Mouse (Mus musculus) myocyte (in vitro differentiated cells): ENCODE measurements at regions not wholly inside any gene's neighbourhood (a gene's known extent, or its start where the extent isn't known, plus 50 kb on each side); places are given as distances from the start of the nearest gene placed in this dataset.

Experiments used
- H3K27me3 ChIP-seq: one replicate; pipeline ENCODE4 v1.6.1; 2011; ENCODE audit not compliant: control insufficient read depth, insufficient read depth, insufficient read length
- H3K36me3 ChIP-seq: one replicate; pipeline ENCODE4 v1.6.1; 2011; ENCODE audit not compliant: control insufficient read depth, insufficient read depth
- H3K4me2 ChIP-seq: one replicate; pipeline ENCODE4 v1.6.1; 2011; ENCODE audit warnings: low read depth, control low read depth
- H3K4me3 ChIP-seq: one replicate; pipeline ENCODE4 v1.5.1; 2011; ENCODE audit warnings: mild to moderate bottlenecking, control low read depth, moderate library complexity
- H3K79me2 ChIP-seq: one replicate; pipeline ENCODE4 v1.6.1; 2011; ENCODE audit not compliant: control insufficient read depth, insufficient read depth
- H3ac ChIP-seq: one replicate; pipeline ENCODE4 v1.6.1; 2011; ENCODE audit not compliant: control insufficient read depth, insufficient read length
- CEBPB ChIP-seq: IDR thresholded peaks from 2 replicates; pipeline ENCODE4 v1.6.1; 2011; ENCODE audit warnings: mild to moderate bottlenecking, moderate library complexity; ENCODE audit not compliant: poor library complexity, insufficient read depth, severe bottlenecking
- E2F4 ChIP-seq: IDR thresholded peaks from one replicate; pipeline ENCODE4 v1.6.1; 2011; ENCODE audit warnings: mild to moderate bottlenecking, control low read depth, moderate library complexity; ENCODE audit not compliant: insufficient read depth
- MAX ChIP-seq: IDR thresholded peaks from one replicate; pipeline ENCODE4 v1.6.1; 2011; ENCODE audit warnings: low read depth, mild to moderate bottlenecking, control low read depth
- MYOD1 ChIP-seq, 3 experiments: IDR thresholded peaks; one replicate each; pipeline ENCODE4 v1.6.1; 2011; ENCODE audit warnings: control low read depth in 2 of 3, low read depth in 2 of 3, mild to moderate bottlenecking in 2 of 3, moderate library complexity in 1 of 3; ENCODE audit not compliant: insufficient read length in 2 of 3, control insufficient read depth in 1 of 3
- MYOG ChIP-seq, 3 experiments: IDR thresholded peaks; one replicate each; pipeline ENCODE4 v1.6.1; 2011; ENCODE audit warnings: control low read depth in 2 of 3, low read depth in 2 of 3, mild to moderate bottlenecking in 2 of 3; ENCODE audit not compliant: insufficient read length in 2 of 3, control insufficient read depth in 1 of 3, insufficient read depth in 1 of 3
- POLR2A ChIP-seq: IDR thresholded peaks from one replicate; pipeline ENCODE4 v1.6.1; 2011; ENCODE audit warnings: low read depth, mild to moderate bottlenecking, control low read depth, moderate library complexity; ENCODE audit not compliant: insufficient read length
- POLR2AphosphoS2 ChIP-seq: IDR thresholded peaks from one replicate; pipeline ENCODE4 v1.6.1; 2011; ENCODE audit warnings: low read depth, control low read depth; ENCODE audit not compliant: insufficient read length
- REST ChIP-seq: IDR thresholded peaks from one replicate; pipeline ENCODE4 v1.6.1; 2011; ENCODE audit warnings: mild to moderate bottlenecking, control low read depth, moderate library complexity; ENCODE audit not compliant: insufficient read depth, insufficient read length
- SRF ChIP-seq: IDR thresholded peaks from one replicate; pipeline ENCODE4 v1.6.1; 2011; ENCODE audit warnings: low read depth; ENCODE audit not compliant: control insufficient read depth, insufficient read length
- TCF12 ChIP-seq: IDR thresholded peaks from one replicate; pipeline ENCODE4 v1.6.1; 2011; ENCODE audit warnings: mild to moderate bottlenecking, control low read depth; ENCODE audit not compliant: poor library complexity, insufficient read depth, severe bottlenecking
- TCF3 ChIP-seq: IDR thresholded peaks from one replicate; pipeline ENCODE4 v1.6.1; 2011; ENCODE audit warnings: low read depth, control low read depth; ENCODE audit not compliant: insufficient read length
- USF1 ChIP-seq: IDR thresholded peaks from one replicate; pipeline ENCODE4 v1.6.1; 2011; ENCODE audit warnings: low read depth, mild to moderate bottlenecking, control low read depth, moderate library complexity

DNA sequence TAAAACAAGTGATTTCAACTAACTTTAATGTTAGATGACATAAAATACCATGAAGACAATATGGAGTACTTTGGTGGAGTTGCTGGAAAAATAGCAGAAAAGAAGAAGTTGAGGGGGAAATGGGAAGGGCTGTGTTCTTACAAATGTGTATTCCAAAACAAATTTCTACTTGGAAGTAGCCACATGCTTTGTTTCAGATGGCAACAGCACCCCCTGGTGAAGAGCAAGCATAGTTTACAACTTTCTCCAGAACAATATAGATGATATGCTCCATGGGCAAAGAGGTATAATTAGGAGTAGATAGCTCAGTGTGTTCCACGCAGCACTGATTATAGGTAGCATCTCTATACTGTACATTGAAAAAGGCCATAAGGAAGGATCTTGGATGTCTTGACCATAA lies 302.6 kb upstream of the Hsf2 start:
- TF ChIP-seq MAX (no peak), TCF3 (no peak), CEBPB (no peak), SRF (no peak), MYOD1 (IDR thresholded peaks at IDR 0.05; ENCODE audit: control insufficient read depth in 1 of 3, insufficient read length in 2 of 3, low read depth in 2 of 3) (no peak), REST (no peak), USF1 (no peak), POLR2AphosphoS2 (no peak), E2F4 (no peak), TCF12 (no peak), MYOG (IDR thresholded peaks at IDR 0.05; ENCODE audit: control insufficient read depth in 1 of 3, insufficient read depth in 1 of 3, insufficient read length in 2 of 3, low read depth in 2 of 3) (no peak), POLR2A (no peak)
- H3K4me2 ChIP-seq: no peak overlapping the region
- H3K79me2 ChIP-seq: no peaks in the 10 kb centered on the region
- H3ac ChIP-seq: no peak overlapping the region
- no peak overlapping the region for H3K4me3 ChIP-seq
- no peaks in the 10 kb centered on the region for H3K27me3 ChIP-seq
- no peaks in the 10 kb centered on the region for H3K36me3 ChIP-seq

GRCm38 (mm10) chr10:57210701-57211100 lies 275.5 kb upstream of the Hsf2 start:
- TF ChIP-seq REST (no peak), MAX (no peak), USF1 (no peak), MYOD1 (IDR thresholded peaks at IDR 0.05; ENCODE audit: control insufficient read depth in 1 of 3, insufficient read length in 2 of 3, low read depth in 2 of 3) (no peak), TCF3 (no peak), SRF (no peak), MYOG (IDR thresholded peaks at IDR 0.05; ENCODE audit: control insufficient read depth in 1 of 3, insufficient read depth in 1 of 3, insufficient read length in 2 of 3, low read depth in 2 of 3) (no peak), TCF12 (no peak), E2F4 (no peak), POLR2AphosphoS2 (no peak), POLR2A (no peak), CEBPB (no peak)
- H3K79me2 ChIP-seq: no peaks in the 10 kb centered on the region
- no peaks in the 10 kb centered on the region for H3K36me3 ChIP-seq
- H3K4me2 ChIP-seq: no peak overlapping the region
- no peaks in the 10 kb centered on the region for H3K27me3 ChIP-seq
- H3ac ChIP-seq: no peak overlapping the region
- H3K4me3 ChIP-seq: no peak overlapping the region

GRCm38 (mm10) chr10:57231117-57231516 lies 255.1 kb upstream of the Hsf2 start:
- no peaks in the 10 kb centered on the region for H3K79me2 ChIP-seq
- H3K36me3 ChIP-seq: no peaks in the 10 kb centered on the region
- H3K4me2 ChIP-seq: no peak overlapping the region
- H3K4me3 ChIP-seq: no peak overlapping the region
- H3K27me3 ChIP-seq: no peaks in the 10 kb centered on the region
- no peak for TF ChIP-seq TCF3
- no peak for TF ChIP-seq MYOD1 (IDR thresholded peaks at IDR 0.05; ENCODE audit: control insufficient read depth in 1 of 3, insufficient read length in 2 of 3, low read depth in 2 of 3)
- TF ChIP-seq TCF12: no peak
- no peak for TF ChIP-seq E2F4
- TF ChIP-seq MAX: no peak
- TF ChIP-seq REST: no peak
- TF ChIP-seq POLR2AphosphoS2: no peak
- TF ChIP-seq CEBPB: no peak
- no peak for TF ChIP-seq USF1
- TF ChIP-seq POLR2A: no peak
- no peak for TF ChIP-seq MYOG (IDR thresholded peaks at IDR 0.05; ENCODE audit: control insufficient read depth in 1 of 3, insufficient read depth in 1 of 3, insufficient read length in 2 of 3, low read depth in 2 of 3)
- TF ChIP-seq SRF: no peak
- no peak overlapping the region for H3ac ChIP-seq

DNA sequence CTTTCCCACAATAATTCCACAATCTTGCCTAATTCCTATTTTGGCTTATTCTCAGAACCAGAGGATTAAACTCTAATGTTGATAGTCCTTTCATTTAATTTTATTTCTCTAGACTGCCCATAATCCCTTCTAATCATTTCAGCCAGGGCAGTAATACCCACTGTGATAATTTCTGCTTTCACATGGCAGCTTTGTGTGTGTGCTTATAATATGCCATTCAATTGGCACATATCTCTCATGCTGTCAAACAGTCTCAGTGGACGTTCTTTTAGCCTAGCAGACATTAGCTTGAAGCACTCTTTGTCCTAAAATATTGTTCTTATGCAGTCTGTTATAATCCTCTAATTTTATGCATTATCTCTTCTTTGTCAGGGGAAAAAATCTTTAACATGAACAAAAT lies 205.0 kb upstream of the Hsf2 start:
- H3K36me3 ChIP-seq: no peaks in the 10 kb centered on the region

GRCm38 (mm10) chr10:57282896-57283295 lies 203.3 kb upstream of the Hsf2 start:
- H3K79me2 ChIP-seq: no peaks in the 10 kb centered on the region
- no peak overlapping the region for H3K4me3 ChIP-seq
- H3ac ChIP-seq: no peak overlapping the region
- no peak overlapping the region for H3K4me2 ChIP-seq
- H3K27me3 ChIP-seq: no peaks in the 10 kb centered on the region
- H3K36me3 ChIP-seq: no peaks in the 10 kb centered on the region
- no peak for TF ChIP-seq POLR2A
- TF ChIP-seq USF1: no peak
- TF ChIP-seq TCF12: no peak
- no peak for TF ChIP-seq CEBPB
- no peak for TF ChIP-seq MAX
- TF ChIP-seq POLR2AphosphoS2: no peak
- no peak for TF ChIP-seq MYOD1 (IDR thresholded peaks at IDR 0.05; ENCODE audit: control insufficient read depth in 1 of 3, insufficient read length in 2 of 3, low read depth in 2 of 3)
- TF ChIP-seq E2F4: no peak
- no peak for TF ChIP-seq SRF
- no peak for TF ChIP-seq MYOG (IDR thresholded peaks at IDR 0.05; ENCODE audit: control insufficient read depth in 1 of 3, insufficient read depth in 1 of 3, insufficient read length in 2 of 3, low read depth in 2 of 3)
- TF ChIP-seq REST: no peak
- no peak for TF ChIP-seq TCF3

More for the DNA sequence above, 205.0 kb upstream of the Hsf2 start:
- TF ChIP-seq E2F4: no peak
- TF ChIP-seq CEBPB: no peak
- TF ChIP-seq TCF3: no peak
- TF ChIP-seq MYOG (IDR thresholded peaks at IDR 0.05; ENCODE audit: control insufficient read depth in 1 of 3, insufficient read depth in 1 of 3, insufficient read length in 2 of 3, low read depth in 2 of 3): no peak
- no peak for TF ChIP-seq TCF12
- no peak overlapping the region for H3K4me2 ChIP-seq
- H3K4me3 ChIP-seq: no peak overlapping the region
- no peak overlapping the region for H3ac ChIP-seq
- no peaks in the 10 kb centered on the region for H3K27me3 ChIP-seq
- H3K79me2 ChIP-seq: no peaks in the 10 kb centered on the region
